Mouse (Mus musculus) heart, postnatal 0 days (tissue): ENCODE measurements around the gene Cdc14b. TPM values are rescaled to one million over a fixed set of nuclear protein-coding genes. Genes with fewer than 3 reads are reported as not detected.

Experiments used
- ATAC-seq: fragments of 200-750 bp; cut with Nextera tagmentation; 2 replicates; pipeline ENCODE4 v1.8.0; 2017; ENCODE audit warnings: low read depth, moderate number of reproducible peaks, moderate library complexity; ENCODE audit not compliant: insufficient read depth
- DNase-seq: peaks from one replicate; pipeline ENCODE4 v3.0.0-alpha.2; 2016; ENCODE audit warnings: low spot score
- H3K27ac ChIP-seq: fragments of 300-500 bp; sonication (generic); 2 replicates; pipeline ENCODE4 v1.5.1; 2014; ENCODE audit warnings: low read depth, mild to moderate bottlenecking
- H3K27me3 ChIP-seq: fragments of 300-500 bp; sonication (generic); 2 replicates; pipeline ENCODE4 v1.6.1; 2014; ENCODE audit warnings: low read length, mixed read lengths; ENCODE audit not compliant: control insufficient read depth, insufficient read depth
- H3K36me3 ChIP-seq: fragments of 300-500 bp; sonication (generic); replicated peaks from 2 replicates; pipeline ENCODE4 v1.6.1; 2014; ENCODE audit warnings: low read length, mixed read lengths; ENCODE audit not compliant: control insufficient read depth, insufficient read depth
- H3K4me1 ChIP-seq: fragments of 300-500 bp; sonication (generic); 2 replicates; pipeline ENCODE4 v1.6.1; 2014; ENCODE audit warnings: antibody characterized with exemption; ENCODE audit not compliant: control insufficient read depth, insufficient read depth
- H3K4me2 ChIP-seq: fragments of 300-500 bp; sonication (generic); 2 replicates; pipeline ENCODE4 v1.6.1; 2014; ENCODE audit warnings: low read depth, mild to moderate bottlenecking, low read length, moderate library complexity
- H3K4me3 ChIP-seq: fragments of 300-500 bp; sonication (generic); 2 replicates; pipeline ENCODE4 v1.5.1; 2014; ENCODE audit warnings: low read depth, low read length
- H3K9ac ChIP-seq: fragments of 300-500 bp; sonication (generic); replicated peaks from 2 replicates; pipeline ENCODE4 v1.6.1; 2014; ENCODE audit warnings: low read depth, low read length, mixed read lengths
- H3K9me3 ChIP-seq: fragments of 300-500 bp; sonication (generic); replicated peaks from 2 replicates; pipeline ENCODE4 v1.6.1; 2016; ENCODE audit warnings: low read length; ENCODE audit not compliant: control insufficient read depth
- CTCF ChIP-seq: IDR thresholded peaks from 2 replicates; pipeline ENCODE4 v1.5.1; 2016; ENCODE audit warnings: antibody characterized with exemption, control low read depth, low read depth
- EP300 ChIP-seq: IDR thresholded peaks from 2 replicates; pipeline ENCODE4 v1.6.1; 2016; ENCODE audit warnings: antibody characterized with exemption, low read depth
- WGBS: fragments of 180-500 bp; shearing (Covaris S2); extraction: QIAGEN DNeasy Blood & Tissue Kit; methylation state at CpG from one replicate; pipeline ENCODE4 v1.1.7; 2014; 5-methylcytosine and 5-hydroxymethylcytosine counted together
- polyA plus RNA-seq: library from polyadenylated mRNA; unstranded; fragments of >200 nt; fragmentation: Nextera tagmentation; extraction: Ambion mirVana; gene quantifications from 2 replicates; pipeline ENCODE4 v1.2.1, GENCODE M21; 2015
- total RNA-seq: library from RNA; depleted of rRNA; stranded (reverse); fragments of >200 nt; gene quantifications from 2 replicates; pipeline ENCODE4 v1.2.3, GENCODE M21; 2014; ENCODE audit warnings: low replicate concordance

Cdc14b gene
- total and polyA plus RNA-seq, 2 experiments from 2014 or later, result 5.6 to 7.6 TPM

- H3K27ac ChIP-seq, result no peak overlapping the region
- WGBS, result 0% methylated on average over 3 of the region's 3 CpGs
- H3K4me3 ChIP-seq, result no peak overlapping the region
- ATAC-seq, result no peak
- H3K4me1 ChIP-seq, result 0 out of 2 replicates have a peak, but pooled peaks cover 7% of the 10 kb centered on the region
- TF ChIP-seq EP300, result no peak
- peak; percentile 69 for TF ChIP-seq CTCF
- no peaks in the 10 kb centered on the region for H3K27me3 ChIP-seq
- no peaks in the 10 kb centered on the region for H3K9me3 ChIP-seq
- peak; percentile 81 for DNase-seq
- no peak overlapping the region for H3K4me2 ChIP-seq
- no peaks in the 10 kb centered on the region for H3K36me3 ChIP-seq
- H3K9ac ChIP-seq, result no peak overlapping the region
Observed at GRCm38 (mm10) chr13:64315483-64316050, 40.5 kb upstream of the Cdc14b start.

GRCm38 (mm10) chr13:64314041-64314440, 39.0 kb upstream of the Cdc14b start:
- H3K9ac ChIP-seq, result no peak overlapping the region
- DNase-seq (no peak), ATAC-seq (no peak)
- H3K27me3 ChIP-seq, result no peaks in the 10 kb centered on the region
- WGBS, result 67% methylated on average over 3 of the region's 3 CpGs
- no peak overlapping the region for H3K27ac ChIP-seq
- no peaks in the 10 kb centered on the region for H3K9me3 ChIP-seq
- H3K36me3 ChIP-seq, result no peaks in the 10 kb centered on the region
- TF ChIP-seq EP300 (no peak), CTCF (no peak)
- H3K4me3 ChIP-seq, result no peak overlapping the region
- H3K4me1 ChIP-seq, result peaks cover 21% of the 10 kb centered on the region
- no peak overlapping the region for H3K4me2 ChIP-seq

- Histone ChIP-seq H3K9ac (0 out of 2 replicates have a peak overlapping the region, but pooled peaks have one; percentile 10), H3K4me3 (peak overlapping the region; percentile 75), H3K27ac (peak overlapping the region; percentile 73), H3K27me3 (no peaks in the 10 kb centered on the region), H3K4me2 (peak overlapping the region; percentile 64), H3K36me3 (peaks cover 8% of the 10 kb centered on the region), H3K4me1 (peaks cover 21% of the 10 kb centered on the region), H3K9me3 (no peaks in the 10 kb centered on the region)
- ATAC-seq (0 out of 2 replicates have a peak, but pooled peaks have one; percentile 2), DNase-seq (no peak)
- no peak for TF ChIP-seq CTCF
- TF ChIP-seq EP300, result no peak
- WGBS, result 6% methylated on average over 2 of the region's 2 CpGs
Observed at GRCm38 (mm10) chr13:64312916-64313289, 37.8 kb upstream of the Cdc14b start.

- peak within 1 kb of the TSS; percentile 75 for H3K4me3 ChIP-seq
- TF ChIP-seq CTCF (peak; percentile 49; the same call in 1 of the 2 replicates), EP300 (no peak)
- peak within 1 kb of the TSS; percentile 98 for H3K27ac ChIP-seq
- H3K4me2 ChIP-seq, result peak within 1 kb of the TSS; percentile 64
- WGBS, result under 1% methylated on average over 68 of the region's 74 CpGs
- no peaks in the 10 kb centered on the region for H3K9me3 ChIP-seq
- peaks cover 21% of the 10 kb centered on the region for H3K4me1 ChIP-seq
- H3K9ac ChIP-seq, result peak within 1 kb of the TSS; percentile 81
- no peaks in the 10 kb centered on the region for H3K27me3 ChIP-seq
- DNase-seq (peak; percentile 90), ATAC-seq (peak; percentile 92)
- H3K36me3 ChIP-seq, result peaks cover 14% of the 10 kb centered on the region
Observed at GRCm38 (mm10) chr13:64312024-64312915, 37.2 kb upstream of the Cdc14b start, which contains the start of gene Aaed1. Gene Aaed1 (minus strand): TSS chr13:64312710.

GRCm38 (mm10) chr13:64311266-64311665, 36.2 kb upstream of the Cdc14b start:
- peak overlapping the region; percentile 98 for H3K27ac ChIP-seq
- H3K36me3 ChIP-seq, result peaks cover 18% of the 10 kb centered on the region
- ATAC-seq (no peak), DNase-seq (peak; percentile 63)
- peak overlapping the region; percentile 81 for H3K9ac ChIP-seq
- H3K27me3 ChIP-seq, result no peaks in the 10 kb centered on the region
- H3K9me3 ChIP-seq, result no peaks in the 10 kb centered on the region
- peak overlapping the region; percentile 75 for H3K4me3 ChIP-seq
- TF ChIP-seq CTCF (no peak), EP300 (no peak)
- peak overlapping the region; percentile 64 for H3K4me2 ChIP-seq
- WGBS, result 45% methylated on average over 1 of the region's 1 CpGs
- peaks cover 21% of the 10 kb centered on the region for H3K4me1 ChIP-seq
